Mouse (Mus musculus) heart, embryonic 14.5 days (tissue): Measurements from ENCODE around the gene Atp6v0e. TPM values are rescaled to one million over a fixed set of nuclear protein-coding genes. Genes with fewer than 3 reads are reported as not detected.

Source experiments
- ATAC-seq: fragments of 200-750 bp; cut with Nextera tagmentation; 2 replicates; pipeline ENCODE4 v1.8.0; 2017; ENCODE audit warnings: low read depth, moderate TSS enrichment; ENCODE audit not compliant: insufficient number of reproducible peaks, insufficient read depth, low FRiP score
- H3K27ac ChIP-seq, 2 experiments: fragments of 200-500 bp in 1 of 2; fragments of 300-500 bp in 1 of 2; sonication (generic) in 1 of 2; replicated peaks in 1 of 2; 2 replicates each; pipeline ENCODE4 v1.5.1; 2012 to 2014; ENCODE audit warnings: low read depth in 2 of 2, low read length in 2 of 2, control low read depth in 1 of 2, mild to moderate bottlenecking in 1 of 2, mixed read lengths in 1 of 2; ENCODE audit not compliant: control insufficient read depth in 1 of 2, insufficient read depth in 1 of 2
- H3K27me3 ChIP-seq: fragments of 300-500 bp; sonication (generic); 2 replicates; pipeline ENCODE4 v1.6.1; 2014; ENCODE audit warnings: mild to moderate bottlenecking, low read length, control low read depth; ENCODE audit not compliant: control insufficient read depth, insufficient read depth
- H3K36me3 ChIP-seq: fragments of 300-500 bp; sonication (generic); 2 replicates; pipeline ENCODE4 v1.6.1; 2014; ENCODE audit warnings: mild to moderate bottlenecking, control low read depth, low read length, mixed read lengths; ENCODE audit not compliant: control insufficient read depth, insufficient read depth
- H3K4me1 ChIP-seq, 2 experiments: fragments of 200-500 bp in 1 of 2; fragments of 300-500 bp in 1 of 2; sonication (generic) in 1 of 2; 2 replicates each; pipeline ENCODE4 v1.6.1; 2012 to 2014; ENCODE audit warnings: low read length in 2 of 2, control low read depth in 1 of 2, mixed read lengths in 1 of 2; ENCODE audit not compliant: control insufficient read depth in 2 of 2, insufficient read depth in 2 of 2
- H3K4me2 ChIP-seq: fragments of 300-500 bp; sonication (generic); 2 replicates; pipeline ENCODE4 v1.6.1; 2014; ENCODE audit warnings: mild to moderate bottlenecking, low read length
- H3K4me3 ChIP-seq, 2 experiments: fragments of 200-500 bp in 1 of 2; fragments of 300-500 bp in 1 of 2; sonication (generic) in 1 of 2; 2 replicates each; pipeline ENCODE4 v1.5.1; 2012 to 2014; ENCODE audit warnings: low read length in 2 of 2, mild to moderate bottlenecking in 2 of 2, control low read depth in 1 of 2, low read depth in 1 of 2, moderate library complexity in 1 of 2; ENCODE audit not compliant: control insufficient read depth in 1 of 2, insufficient read depth in 1 of 2
- H3K9ac ChIP-seq: fragments of 300-500 bp; sonication (generic); 2 replicates; pipeline ENCODE4 v1.6.1; 2014; ENCODE audit warnings: mild to moderate bottlenecking, low read length
- H3K9me3 ChIP-seq: fragments of 300-500 bp; sonication (generic); 2 replicates; pipeline ENCODE4 v1.6.1; 2016; ENCODE audit warnings: low read length, control low read depth; ENCODE audit not compliant: control insufficient read depth
- WGBS: fragments of 180-500 bp; shearing (Covaris S2); extraction: QIAGEN DNeasy Blood & Tissue Kit; methylation state at CpG from one replicate; pipeline ENCODE4 v1.1.7; 2014; 5-methylcytosine and 5-hydroxymethylcytosine counted together
- polyA plus RNA-seq: library from polyadenylated mRNA; unstranded; fragments of >200 nt; fragmentation: Nextera tagmentation; extraction: Ambion mirVana; gene quantifications from 2 replicates; pipeline ENCODE4 v1.2.1, GENCODE M21; 2014

Gene Atp6v0e
- polyA plus RNA-seq, 1 experiment from 2014 or later, result 227 TPM

GRCm38 (mm10) chr17:26675845-26676244 lies 12.8 kb downstream of the Atp6v0e start:
- Histone ChIP-seq H3K9me3 (no peaks in the 10 kb centered on the region), H3K9ac (peak overlapping the region; percentile 85), H3K36me3 (0 out of 2 replicates have a peak, but pooled peaks cover 4% of the 10 kb centered on the region), H3K4me1 (peaks cover 4 to 25% of the 10 kb centered on the region in 2 experiments; a peak in 3 of 4 replicates), H3K27ac (peak overlapping the region in 1 of 2 experiments; percentile 91; a peak in 2 of 4 replicates), H3K4me2 (peak overlapping the region; percentile 82), H3K27me3 (no peaks in the 10 kb centered on the region), H3K4me3 (peak overlapping the region; percentile 71 to 83)
- 24% methylated on average over 7 of the region's 7 CpGs for WGBS
- ATAC-seq, result no peak

GRCm38 (mm10) chr17:26676252-26676615 lies 13.2 kb downstream of the Atp6v0e start:
- Histone ChIP-seq H3K9me3 (no peaks in the 10 kb centered on the region; the same call in 1 of the 2 replicates), H3K36me3 (peaks cover 7% of the 10 kb centered on the region; the same call in 1 of the 2 replicates), H3K4me2 (peak overlapping the region; percentile 82), H3K9ac (peak overlapping the region; percentile 85), H3K4me1 (peaks cover 4 to 25% of the 10 kb centered on the region in 2 experiments; a peak in 3 of 4 replicates), H3K4me3 (peak overlapping the region; percentile 71 to 83), H3K27ac (peak overlapping the region; percentile 80 to 91), H3K27me3 (no peaks in the 10 kb centered on the region)
- under 1% methylated on average over 30 of the region's 30 CpGs for WGBS
- peak; percentile 90 for ATAC-seq

- WGBS, result 1% methylated on average over 26 of the region's 26 CpGs
- H3K4me2 ChIP-seq, result peak overlapping the region; percentile 82
These were observed 13.8 kb downstream of the Atp6v0e start for GRCm38 (mm10) chr17:26676616-26677376.

GRCm38 (mm10) chr17:26677711-26678637 lies 14.9 kb downstream of the Atp6v0e start:
- peaks cover 2% of the 10 kb centered on the region; the same call in 1 of the 2 replicates for H3K9me3 ChIP-seq
- H3K9ac ChIP-seq, result peak overlapping the region; percentile 2; the same call in 1 of the 2 replicates
- WGBS, result 66% methylated on average over 7 of the region's 7 CpGs
- peak overlapping the region; percentile 22 to 24; a peak in 2 of 4 replicates for H3K27ac ChIP-seq
- H3K4me2 ChIP-seq, result peak overlapping the region; percentile 82
- peak overlapping the region in 1 of 2 experiments; percentile 5; a peak in 1 of 4 replicates for H3K4me3 ChIP-seq
- H3K36me3 ChIP-seq, result peaks cover 16% of the 10 kb centered on the region
- H3K4me1 ChIP-seq, result peaks cover 4 to 25% of the 10 kb centered on the region in 2 experiments; a peak in 3 of 4 replicates
- H3K27me3 ChIP-seq, result no peaks in the 10 kb centered on the region
- ATAC-seq, result no peak

More at GRCm38 (mm10) chr17:26676616-26677376, 13.8 kb downstream of the Atp6v0e start:
- Histone ChIP-seq H3K9ac (peak overlapping the region; percentile 85), H3K4me3 (peak overlapping the region; percentile 71 to 83), H3K27me3 (no peaks in the 10 kb centered on the region), H3K27ac (peak overlapping the region; percentile 80 to 91), H3K9me3 (peaks cover 2% of the 10 kb centered on the region; the same call in 1 of the 2 replicates), H3K4me1 (peaks cover 4 to 25% of the 10 kb centered on the region in 2 experiments; a peak in 3 of 4 replicates), H3K36me3 (peaks cover 9% of the 10 kb centered on the region; the same call in 1 of the 2 replicates)
- ATAC-seq, result peak; percentile 87

GRCm38 (mm10) chr17:26681276-26681675 lies 18.2 kb downstream of the Atp6v0e start:
- no peak overlapping the region for H3K27ac ChIP-seq
- H3K9ac ChIP-seq, result no peak overlapping the region
- H3K9me3 ChIP-seq, result peaks cover 2% of the 10 kb centered on the region; the same call in 1 of the 2 replicates
- H3K4me2 ChIP-seq, result no peak overlapping the region
- no peaks in the 10 kb centered on the region for H3K27me3 ChIP-seq
- ATAC-seq, result no peak
- H3K36me3 ChIP-seq, result peaks cover 40% of the 10 kb centered on the region
- whole genome bisulfite sequencing, result 90% methylated on average over 6 of the region's 6 CpGs
- no peak overlapping the region for H3K4me3 ChIP-seq
- peaks cover 4 to 19% of the 10 kb centered on the region in 2 experiments for H3K4me1 ChIP-seq

GRCm38 (mm10) chr17:26686334-26687000 lies 23.4 kb downstream of the Atp6v0e start:
- Histone ChIP-seq H3K4me2 (no peak overlapping the region), H3K27ac (no peak overlapping the region; a peak in 1 of 4 replicates), H3K27me3 (no peaks in the 10 kb centered on the region), H3K4me3 (no peak overlapping the region), H3K9ac (no peak overlapping the region), H3K9me3 (peaks cover under 1% of the 10 kb centered on the region; the same call in 1 of the 2 replicates), H3K36me3 (peaks cover 30% of the 10 kb centered on the region), H3K4me1 (peaks cover 10 to 17% of the 10 kb centered on the region in 2 experiments)
- WGBS, result 84% methylated on average over 17 of the region's 17 CpGs
- ATAC-seq, result no peak
